Mouse (Mus musculus): ENCODE data around the gene Tomm34.

GRCm38 (mm10) chr2:164111546-164111945 lies 40.6 kb upstream of the Tomm34 start:
- TF ChIP-seq POLR2A (IDR thresholded peaks at IDR 0.05; ENCODE audit: extremely low read depth, insufficient read depth, low read length) (no peak), CTCF (IDR thresholded peaks at IDR 0.05; ENCODE audit: low read depth, low read length) (no peak)
